Mouse (Mus musculus) ES-Bruce4 (cell line): ENCODE data around the gene Atad5. TPM values are rescaled to one million over a fixed set of nuclear protein-coding genes. Genes with fewer than 3 reads are reported as not detected.
A peak's percentile ranks its signal among the peaks of the same experiment; 100 is the strongest.

Source experiments
- H3K27ac ChIP-seq: 2 replicates; pipeline ENCODE4 v1.5.1; 2012; ENCODE audit warnings: low read length, inconsistent platforms; ENCODE audit not compliant: insufficient read depth
- H3K27me3 ChIP-seq: 2 replicates; pipeline ENCODE4 v1.6.1; 2012; ENCODE audit warnings: mild to moderate bottlenecking, low read length, inconsistent platforms; ENCODE audit not compliant: control insufficient read depth, poor library complexity, insufficient read depth, severe bottlenecking
- H3K36me3 ChIP-seq: 2 replicates; pipeline ENCODE4 v1.6.1; 2012; ENCODE audit warnings: inconsistent platforms, mild to moderate bottlenecking, low read length, moderate library complexity; ENCODE audit not compliant: control insufficient read depth, poor library complexity, insufficient read depth, severe bottlenecking
- H3K4me1 ChIP-seq: one replicate; pipeline ENCODE4 v1.8.1; 2011; ENCODE audit warnings: low read length; ENCODE audit not compliant: control insufficient read depth, insufficient read depth
- H3K4me3 ChIP-seq: 2 replicates; pipeline ENCODE4 v1.5.1; 2011; ENCODE audit warnings: low read depth, mild to moderate bottlenecking, low read length
- H3K9ac ChIP-seq: 2 replicates; pipeline ENCODE4 v1.6.1; 2012; ENCODE audit warnings: low read depth, mild to moderate bottlenecking, inconsistent platforms; ENCODE audit not compliant: poor library complexity, severe bottlenecking
- H3K9me3 ChIP-seq: replicated peaks from 2 replicates; pipeline ENCODE4 v1.6.1; 2012; ENCODE audit warnings: mild to moderate bottlenecking, low read length, inconsistent platforms; ENCODE audit not compliant: control insufficient read depth, poor library complexity, insufficient read depth, severe bottlenecking
- CTCF ChIP-seq: IDR thresholded peaks from one replicate; pipeline ENCODE4 v1.8.1; 2011; ENCODE audit warnings: low read depth, low read length
- EP300 ChIP-seq: IDR thresholded peaks from 2 replicates; pipeline ENCODE4 v1.6.1; 2011; ENCODE audit warnings: low read depth, low read length; ENCODE audit not compliant: insufficient read depth
- POLR2A ChIP-seq: IDR thresholded peaks from one replicate; pipeline ENCODE4 v1.8.1; 2011; ENCODE audit warnings: low read length; ENCODE audit not compliant: insufficient read depth
- polyA plus RNA-seq: library from polyadenylated mRNA; stranded (reverse); fragments of >200 nt; gene quantifications from 2 replicates; pipeline ENCODE4 v1.2.4, GENCODE M21; 2011; ENCODE audit warnings: low read depth; ENCODE audit not compliant: missing spikeins, insufficient read depth, insufficient read length

The Atad5 gene
- polyA plus RNA-seq, 1 experiment: 26.6 TPM

DNA sequence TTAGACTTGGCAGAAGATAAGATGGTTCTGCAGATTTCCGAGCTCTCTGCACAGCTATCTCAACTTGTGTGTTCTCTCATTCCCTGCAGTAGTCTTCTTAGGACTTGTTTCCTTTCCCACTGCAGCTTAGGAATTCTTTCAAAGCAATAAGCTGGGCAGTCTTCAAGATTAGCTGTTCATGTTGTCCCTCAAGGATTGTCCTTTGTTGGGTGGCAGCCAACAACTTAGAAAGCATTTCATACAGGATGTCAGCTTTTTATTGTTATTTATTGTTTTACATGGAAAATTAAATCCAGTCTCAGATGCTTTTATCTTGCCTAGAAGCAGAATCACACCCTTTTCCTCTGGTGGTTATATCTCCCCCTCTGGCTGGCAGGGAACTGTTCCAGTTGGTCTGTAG, 27.2 kb downstream of the Atad5 start:
- Histone ChIP-seq H3K36me3 (peaks cover 47% of the 10 kb centered on the region), H3K27me3 (no peaks in the 10 kb centered on the region), H3K4me3 (no peak overlapping the region), H3K27ac (no peak overlapping the region), H3K9ac (no peak overlapping the region), H3K9me3 (no peaks in the 10 kb centered on the region), H3K4me1 (no peaks in the 10 kb centered on the region)
- TF ChIP-seq EP300: no peak
- no peak for TF ChIP-seq POLR2A
- no peak for TF ChIP-seq CTCF

DNA sequence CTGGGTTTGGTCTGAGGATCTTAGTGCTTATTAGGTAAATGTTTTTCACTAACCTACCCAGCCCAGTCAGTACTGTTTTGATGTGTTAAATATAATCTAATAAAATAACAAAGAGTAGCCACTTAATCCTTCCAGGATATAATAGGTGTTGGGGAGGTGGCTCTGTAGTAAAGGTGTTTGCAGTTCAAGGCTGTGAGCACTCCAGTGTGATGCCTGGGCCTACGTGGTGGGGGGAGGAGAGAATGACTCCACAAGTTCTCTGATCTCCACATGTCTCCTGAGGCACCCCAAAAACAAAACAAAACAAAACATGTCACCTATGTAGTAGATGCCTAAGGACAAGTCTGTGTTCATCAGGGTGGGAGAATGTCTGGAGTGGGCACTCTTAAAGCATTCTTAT, 42.9 kb downstream of the Atad5 start:
- peaks cover 5% of the 10 kb centered on the region for H3K4me1 ChIP-seq
- H3K4me3 ChIP-seq: no peak overlapping the region
- H3K36me3 ChIP-seq: peaks cover 22% of the 10 kb centered on the region
- TF ChIP-seq CTCF (no peak), POLR2A (no peak), EP300 (peak; percentile 97)
- H3K27ac ChIP-seq: peak overlapping the region; percentile 93
- H3K27me3 ChIP-seq: no peaks in the 10 kb centered on the region
- H3K9me3 ChIP-seq: no peaks in the 10 kb centered on the region
- no peak overlapping the region for H3K9ac ChIP-seq

GRCm38 (mm10) chr11:80134744-80135143, 45.5 kb downstream of the Atad5 start:
- TF ChIP-seq POLR2A (no peak), EP300 (no peak), CTCF (no peak)
- H3K9me3 ChIP-seq: no peaks in the 10 kb centered on the region
- H3K4me1 ChIP-seq: peaks cover 5% of the 10 kb centered on the region
- no peak overlapping the region for H3K9ac ChIP-seq
- H3K27me3 ChIP-seq: no peaks in the 10 kb centered on the region
- no peak overlapping the region for H3K4me3 ChIP-seq
- peak overlapping the region; percentile 78; the same call in 1 of the 2 replicates for H3K27ac ChIP-seq
- H3K36me3 ChIP-seq: peaks cover 22% of the 10 kb centered on the region

- Histone ChIP-seq H3K4me3 (no peak overlapping the region), H3K36me3 (peaks cover 22% of the 10 kb centered on the region), H3K27me3 (no peaks in the 10 kb centered on the region), H3K9ac (no peak overlapping the region), H3K9me3 (no peaks in the 10 kb centered on the region), H3K4me1 (peaks cover 5% of the 10 kb centered on the region), H3K27ac (peak overlapping the region; percentile 82)
- TF ChIP-seq EP300: peak; percentile 93
- TF ChIP-seq CTCF: no peak
- no peak for TF ChIP-seq POLR2A
These were observed 46.9 kb downstream of the Atad5 start for GRCm38 (mm10) chr11:80135954-80136683.

- Histone ChIP-seq H3K4me3 (peak overlapping the region; percentile 13; the same call in 1 of the 2 replicates), H3K9me3 (no peaks in the 10 kb centered on the region), H3K36me3 (peaks cover 22% of the 10 kb centered on the region), H3K27ac (peak overlapping the region; percentile 77), H3K9ac (no peak overlapping the region), H3K4me1 (peaks cover 5% of the 10 kb centered on the region), H3K27me3 (no peaks in the 10 kb centered on the region)
- TF ChIP-seq CTCF: no peak
- 0 out of 2 replicates have a peak, but pooled peaks have one; percentile 41 for TF ChIP-seq EP300
These were observed 47.6 kb downstream of the Atad5 start for GRCm38 (mm10) chr11:80136786-80137185.

DNA sequence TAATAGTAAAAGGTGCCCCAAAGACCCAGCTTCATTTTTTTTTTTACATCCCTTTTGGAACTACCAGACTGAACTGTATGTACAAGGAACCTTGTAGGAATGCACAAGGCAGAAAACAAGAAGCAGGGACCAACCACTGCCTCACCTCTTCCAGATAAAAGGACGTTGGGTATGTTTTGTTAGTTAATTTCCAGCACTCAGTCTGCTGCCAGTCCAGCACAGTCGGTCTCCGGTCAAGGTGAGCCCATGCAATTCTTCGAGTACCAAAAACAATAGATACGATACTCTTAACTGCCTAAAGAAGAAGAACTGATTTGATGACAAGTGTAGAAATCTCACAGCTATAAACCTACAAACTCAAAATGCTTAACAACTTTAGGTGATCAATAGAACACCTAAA, 48.6 kb downstream of the Atad5 start:
- Histone ChIP-seq H3K36me3 (peaks cover 18% of the 10 kb centered on the region), H3K27ac (peak overlapping the region; percentile 94), H3K4me3 (peak overlapping the region; percentile 29; the same call in 1 of the 2 replicates), H3K27me3 (no peaks in the 10 kb centered on the region), H3K4me1 (peaks cover 3% of the 10 kb centered on the region), H3K9ac (peak overlapping the region; percentile 79; the same call in 1 of the 2 replicates), H3K9me3 (no peaks in the 10 kb centered on the region)
- TF ChIP-seq CTCF (no peak), EP300 (peak; percentile 90), POLR2A (no peak)
